Mouse (Mus musculus) stomach, embryonic 16.5 days (tissue): ENCODE data around the gene Atad2b. TPM values are rescaled to one million over a fixed set of nuclear protein-coding genes. Genes with fewer than 3 reads are reported as not detected.

Source experiments
- ATAC-seq: fragments of 200-750 bp; cut with Nextera tagmentation; 2 replicates; pipeline ENCODE4 v1.8.0; 2017; ENCODE audit warnings: moderate number of reproducible peaks, moderate TSS enrichment; ENCODE audit not compliant: insufficient read depth, low FRiP score
- H3K27ac ChIP-seq: fragments of 300-500 bp; sonication (generic); 2 replicates; pipeline ENCODE4 v1.5.1; 2014; ENCODE audit warnings: low read length
- H3K27me3 ChIP-seq: fragments of 300-500 bp; sonication (generic); 2 replicates; pipeline ENCODE4 v1.6.1; 2014; ENCODE audit warnings: low read length, control low read depth, mixed read lengths; ENCODE audit not compliant: control insufficient read depth, insufficient read depth
- H3K36me3 ChIP-seq: fragments of 300-500 bp; sonication (generic); 2 replicates; pipeline ENCODE4 v1.6.1; 2014; ENCODE audit warnings: low read length; ENCODE audit not compliant: control insufficient read depth, insufficient read depth
- H3K4me1 ChIP-seq: fragments of 300-500 bp; sonication (generic); 2 replicates; pipeline ENCODE4 v1.6.1; 2014; ENCODE audit warnings: low read length, control low read depth, mixed read lengths; ENCODE audit not compliant: control insufficient read depth, insufficient read depth
- H3K4me2 ChIP-seq: fragments of 300-500 bp; sonication (generic); 2 replicates; pipeline ENCODE4 v1.6.1; 2014; ENCODE audit warnings: low read depth, low read length, mixed read lengths
- H3K4me3 ChIP-seq: fragments of 300-500 bp; sonication (generic); replicated peaks from 2 replicates; pipeline ENCODE4 v1.5.1; 2014; ENCODE audit warnings: mild to moderate bottlenecking, low read length
- H3K9ac ChIP-seq: fragments of 300-500 bp; sonication (generic); 2 replicates; pipeline ENCODE4 v1.6.1; 2014; ENCODE audit warnings: low read length
- H3K9me3 ChIP-seq: fragments of 300-500 bp; sonication (generic); replicated peaks from 2 replicates; pipeline ENCODE4 v1.6.1; 2016; ENCODE audit warnings: low read length, control low read depth; ENCODE audit not compliant: control insufficient read depth
- WGBS: fragments of 180-500 bp; shearing (Covaris S2); extraction: QIAGEN DNeasy Blood & Tissue Kit; methylation state at CpG from one replicate; pipeline ENCODE4 v1.1.7; 2014; 5-methylcytosine and 5-hydroxymethylcytosine counted together
- polyA plus RNA-seq: library from polyadenylated mRNA; unstranded; fragments of >200 nt; fragmentation: Nextera tagmentation; extraction: Ambion mirVana; gene quantifications from 2 replicates; pipeline ENCODE4 v1.2.1, GENCODE M21; 2015

Atad2b gene
- 5.4 and 7.5 TPM in 2 replicates for polyA plus RNA-seq

- Histone ChIP-seq H3K4me3 (peak within 1 kb of the TSS; percentile 84), H3K9ac (peak within 1 kb of the TSS; percentile 96), H3K27ac (peak within 1 kb of the TSS; percentile 97), H3K27me3 (no peaks in the 10 kb centered on the region), H3K4me2 (peak within 1 kb of the TSS; percentile 82), H3K36me3 (no peaks in the 10 kb centered on the region), H3K9me3 (no peaks in the 10 kb centered on the region), H3K4me1 (peaks cover 6% of the 10 kb centered on the region)
- peak; percentile 98 for ATAC-seq
- WGBS = under 1% methylated on average over 74 of the region's 89 CpGs
These were observed at the start of gene Atad2b for GRCm38 (mm10) chr12:4916994-4917804. Atad2b (plus strand) TSS chr12:4917353.

- Histone ChIP-seq H3K27me3 (0 out of 2 replicates have a peak, but pooled peaks cover 2% of the 10 kb centered on the region), H3K4me3 (no peak overlapping the region), H3K36me3 (no peaks in the 10 kb centered on the region), H3K4me1 (peaks cover 6% of the 10 kb centered on the region), H3K27ac (no peak overlapping the region), H3K9ac (0 out of 2 replicates have a peak overlapping the region, but pooled peaks have one; percentile 26), H3K9me3 (no peaks in the 10 kb centered on the region), H3K4me2 (no peak overlapping the region)
- no peak for ATAC-seq
- 76% methylated on average over 8 of the region's 8 CpGs for WGBS
These were observed 48.2 kb upstream of the Atad2b start for GRCm38 (mm10) chr12:4868924-4869323.

GRCm38 (mm10) chr12:4871260-4871659 lies 45.9 kb upstream of the Atad2b start:
- ATAC-seq = no peak

DNA sequence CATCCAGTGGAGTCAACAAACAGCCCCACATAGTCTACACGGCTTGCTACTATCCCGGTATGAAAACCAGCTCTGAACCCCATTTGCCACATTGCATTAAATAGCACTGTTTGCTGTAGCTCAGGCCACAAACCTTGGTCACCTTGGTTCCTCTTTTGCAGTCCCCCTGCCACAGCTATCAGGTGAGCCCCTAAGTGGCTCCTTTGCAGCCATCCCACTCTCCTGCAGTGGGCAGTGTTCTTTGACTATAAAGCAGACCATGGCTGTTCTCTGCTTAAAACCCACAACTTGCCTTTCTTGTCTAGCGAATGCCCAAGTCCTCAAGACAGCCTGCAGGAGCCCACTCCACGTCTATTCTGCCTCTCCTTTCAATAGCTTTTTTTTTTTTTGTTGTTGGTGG lies 44.9 kb upstream of the Atad2b start:
- H3K36me3 ChIP-seq = no peaks in the 10 kb centered on the region
- 0 out of 2 replicates have a peak, but pooled peaks cover 2% of the 10 kb centered on the region for H3K27me3 ChIP-seq
- no peak overlapping the region for H3K4me3 ChIP-seq
- WGBS = 53% methylated on average over 4 of the region's 4 CpGs
- peaks cover 6% of the 10 kb centered on the region for H3K4me1 ChIP-seq
- H3K4me2 ChIP-seq = no peak overlapping the region
- H3K9me3 ChIP-seq = no peaks in the 10 kb centered on the region
- no peak overlapping the region for H3K9ac ChIP-seq
- ATAC-seq = no peak
- H3K27ac ChIP-seq = no peak overlapping the region

More at GRCm38 (mm10) chr12:4871260-4871659, 45.9 kb upstream of the Atad2b start:
- H3K4me1 ChIP-seq = peaks cover 6% of the 10 kb centered on the region
- H3K9me3 ChIP-seq = no peaks in the 10 kb centered on the region
- no peak overlapping the region for H3K9ac ChIP-seq
- WGBS = 87% methylated on average over 5 of the region's 5 CpGs
- H3K27ac ChIP-seq = no peak overlapping the region
- H3K4me3 ChIP-seq = no peak overlapping the region
- no peaks in the 10 kb centered on the region for H3K36me3 ChIP-seq
- H3K4me2 ChIP-seq = no peak overlapping the region
- H3K27me3 ChIP-seq = 0 out of 2 replicates have a peak, but pooled peaks cover 2% of the 10 kb centered on the region

DNA sequence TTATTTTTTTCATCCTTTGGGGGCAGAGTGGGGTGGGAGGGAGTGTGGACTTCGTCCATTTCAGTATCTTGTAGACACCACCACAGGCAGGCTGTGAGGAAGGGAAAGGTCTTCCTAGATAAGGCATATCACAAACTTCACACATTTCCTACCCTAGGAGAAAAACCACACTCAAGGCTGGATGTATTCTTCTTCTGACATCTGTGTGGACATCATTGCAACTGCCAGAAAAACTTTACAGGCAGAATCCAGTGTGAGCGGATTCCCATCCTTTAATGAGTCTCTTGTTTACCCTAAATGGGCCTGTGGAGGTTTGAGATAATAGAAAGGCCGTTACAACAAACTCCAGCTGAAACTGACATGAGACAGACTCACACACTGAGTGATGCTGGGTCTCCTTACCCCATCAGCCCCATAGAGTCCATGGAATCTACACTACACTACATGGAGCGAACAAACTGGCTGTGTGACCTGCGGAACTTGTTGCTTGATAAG lies 44.1 kb upstream of the Atad2b start:
- no peak for ATAC-seq
- 62% methylated on average over 5 of the region's 5 CpGs for WGBS
- H3K4me3 ChIP-seq = no peak overlapping the region
- no peaks in the 10 kb centered on the region for H3K9me3 ChIP-seq
- peaks cover 6% of the 10 kb centered on the region for H3K4me1 ChIP-seq
- H3K36me3 ChIP-seq = no peaks in the 10 kb centered on the region
- no peak overlapping the region for H3K27ac ChIP-seq
- H3K27me3 ChIP-seq = 0 out of 2 replicates have a peak, but pooled peaks cover 2% of the 10 kb centered on the region
- no peak overlapping the region for H3K4me2 ChIP-seq
- H3K9ac ChIP-seq = no peak overlapping the region

DNA sequence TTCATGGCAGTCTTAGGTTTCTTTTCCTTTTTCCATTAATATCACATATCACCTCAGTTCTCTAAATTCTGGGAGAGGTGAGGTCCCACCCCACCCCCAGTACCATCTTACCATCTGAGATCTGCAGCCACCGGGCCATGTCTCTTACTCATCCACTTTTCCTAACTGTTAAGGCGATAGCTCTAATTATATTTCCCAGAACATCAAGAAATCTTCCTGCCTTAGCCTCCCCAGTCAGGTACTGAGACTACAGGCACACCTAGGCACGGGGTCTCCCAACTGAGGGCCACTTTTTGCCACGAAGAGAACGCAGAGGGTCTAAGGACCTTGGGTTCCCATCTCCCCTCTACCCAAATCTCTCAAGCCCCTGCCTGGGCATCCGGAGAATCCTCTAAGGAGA lies 43.6 kb upstream of the Atad2b start:
- H3K9ac ChIP-seq = peak overlapping the region; percentile 61
- no peak for ATAC-seq
- H3K4me1 ChIP-seq = peaks cover 6% of the 10 kb centered on the region
- no peak overlapping the region for H3K27ac ChIP-seq
- H3K4me3 ChIP-seq = peak overlapping the region; percentile 35; the same call in 1 of the 2 replicates
- WGBS = 83% methylated on average over 6 of the region's 6 CpGs
- H3K4me2 ChIP-seq = peak overlapping the region; percentile 67; the same call in 1 of the 2 replicates
- no peaks in the 10 kb centered on the region for H3K9me3 ChIP-seq
- H3K36me3 ChIP-seq = no peaks in the 10 kb centered on the region
- 0 out of 2 replicates have a peak, but pooled peaks cover 2% of the 10 kb centered on the region for H3K27me3 ChIP-seq

GRCm38 (mm10) chr12:4874161-4874927 lies 42.8 kb upstream of the Atad2b start, which contains the start of gene Mfsd2b:
Mfsd2b (minus strand) TSS chr12:4874359.
- Histone ChIP-seq H3K4me1 (peaks cover 6% of the 10 kb centered on the region), H3K36me3 (peaks cover 5% of the 10 kb centered on the region; the same call in 1 of the 2 replicates), H3K27me3 (0 out of 2 replicates have a peak, but pooled peaks cover 2% of the 10 kb centered on the region), H3K9me3 (no peaks in the 10 kb centered on the region), H3K27ac (no peak within 1 kb of the TSS), H3K9ac (peak within 1 kb of the TSS; percentile 61), H3K4me2 (peak within 1 kb of the TSS; percentile 67), H3K4me3 (peak within 1 kb of the TSS; percentile 35)
- ATAC-seq = peak; percentile 90
- WGBS = 1% methylated on average over 24 of the region's 24 CpGs

- no peak for ATAC-seq
- no peaks in the 10 kb centered on the region for H3K9me3 ChIP-seq
- no peak overlapping the region for H3K4me3 ChIP-seq
- H3K4me2 ChIP-seq = no peak overlapping the region
- no peak overlapping the region for H3K9ac ChIP-seq
- H3K36me3 ChIP-seq = peaks cover 8% of the 10 kb centered on the region; the same call in 1 of the 2 replicates
- H3K27me3 ChIP-seq = 0 out of 2 replicates have a peak, but pooled peaks cover 2% of the 10 kb centered on the region
- WGBS = 69% methylated on average over 8 of the region's 8 CpGs
- peaks cover 6% of the 10 kb centered on the region for H3K4me1 ChIP-seq
- no peak overlapping the region for H3K27ac ChIP-seq
These were observed 41.5 kb upstream of the Atad2b start for GRCm38 (mm10) chr12:4875623-4876022.
